Mouse (Mus musculus) urinary bladder, postnatal 10 days (tissue): ENCODE measurements around the gene Usp17lb.
"Not testable (repeated sequence)": the region's sequence is repeated elsewhere in the genome, so short reads cannot be mapped to it uniquely, and the experiment has no call there.

Experiments used
- DNase-seq: peaks from one replicate; pipeline ENCODE4 v3.0.0; 2022; ENCODE audit warnings: low spot score

Usp17lb gene

GRCm38 (mm10) chr7:104842503-104842902, at the start of gene Usp17lb:
Gene Usp17lb (minus strand): TSS chr7:104842603.
- no peak for DNase-seq

- no peak for DNase-seq
These were observed 35.3 kb upstream of the Usp17lb start, which contains the start of gene Olfr665 for GRCm38 (mm10) chr7:104877731-104878130. Gene Olfr665 (plus strand): TSS chr7:104878031.

GRCm38 (mm10) chr7:104861381-104861780, 19.0 kb upstream of the Usp17lb start:
- DNase-seq, result no peak

- no peak for DNase-seq
These were observed 15.3 kb upstream of the Usp17lb start for GRCm38 (mm10) chr7:104857683-104858082.

- not testable (repeated sequence) for DNase-seq
These were observed 14.3 kb upstream of the Usp17lb start, which contains the start of gene Usp17la for GRCm38 (mm10) chr7:104856709-104857108. Gene Usp17la (plus strand): TSS chr7:104857009.

GRCm38 (mm10) chr7:104855248-104855750, 12.9 kb upstream of the Usp17lb start:
- no peak for DNase-seq

- not testable (repeated sequence) for DNase-seq
These were observed 9.1 kb upstream of the Usp17lb start for GRCm38 (mm10) chr7:104851546-104851945.

GRCm38 (mm10) chr7:104843731-104844287, 1.4 kb upstream of the Usp17lb start:
- DNase-seq, result no peak

GRCm38 (mm10) chr7:104810335-104810734, 32.1 kb downstream of the Usp17lb start:
- DNase-seq, result not testable (repeated sequence)

- no peak for DNase-seq
These were observed 51.6 kb downstream of the Usp17lb start for GRCm38 (mm10) chr7:104790796-104791195.
